ENCODE assay signal across 16 mouse cellular contexts in genomic region chr14:54997297-54997696, GRCm38 (mm10). TPM values are rescaled to one million over a fixed set of nuclear protein-coding genes. Genes with fewer than 3 reads are reported as not detected.
DNase-seq lines count a peak whose midpoint lies in the region; ATAC-seq and TF ChIP-seq lines count a peak whose summit lies in the region.
"Had no signal": no experiment of that assay in that cellular context is flagged by ENCODE, and none has a peak within 500 bp of the region (broad histone marks: within the 10 kb centered on the region; RNA-seq: fewer than 3 reads in every experiment).

No protein-coding gene starts in this region.

- no peak for ATAC-seq in stomach, embryonic 14.5 days (ENCODE audit: insufficient number of reproducible peaks, insufficient read depth, low FRiP score, low read depth)

- no peaks in the 10 kb centered on the region for H3K9me3 ChIP-seq in stomach, embryonic 14.5 days (ENCODE audit: control insufficient read depth, low read depth, low read length)

- no peak for DNase-seq in gastrocnemius, adult 2 months
- no peak for DNase-seq in gastrocnemius, adult 18-20 months (ENCODE audit: low spot score)
- no peak for DNase-seq in layer of hippocampus, adult 2 months (ENCODE audit: low spot score in 2 of 2)
- no peak for DNase-seq in layer of hippocampus, adult 8-10 months (ENCODE audit: low spot score in 2 of 2)
- peak; percentile 14 for DNase-seq in heart, postnatal 4 days
- DNase-seq in cerebellum, postnatal 10 days, result no peak
- no peak for DNase-seq in adrenal gland, adult 8-10 months
- DNase-seq: adrenal gland, postnatal 10 days; B cell, adult 2 months; cerebellum, adult 9-10 months; kidney, postnatal 14 days; lung, postnatal 10 days had no signal

- H3K4me1 ChIP-seq in stomach, embryonic 14.5 days (ENCODE audit: control insufficient read depth, insufficient read depth, low read length), result peaks cover 16% of the 10 kb centered on the region; the same call in 1 of the 2 replicates

- 54% methylated on average over 4 of the region's 4 CpGs for WGBS in stomach, embryonic 14.5 days

- 0 out of 2 replicates have a peak overlapping the region, but pooled peaks have one; percentile 48 for H3K27ac ChIP-seq in gastrocnemius, adult 2 months
- peak overlapping the region; percentile 94 for H3K27ac ChIP-seq in layer of hippocampus, adult 2 months
- peak overlapping the region; percentile 61; the same call in 1 of the 2 replicates for H3K27ac ChIP-seq in stomach, embryonic 14.5 days (ENCODE audit: low read length)

- H3K36me3 ChIP-seq in stomach, embryonic 14.5 days (ENCODE audit: control insufficient read depth, insufficient read depth, low read length), result no peaks in the 10 kb centered on the region

- H3K9ac ChIP-seq in stomach, embryonic 14.5 days (replicated peaks; ENCODE audit: low read depth, low read length), result no peak overlapping the region

- H3K27me3 ChIP-seq in stomach, embryonic 14.5 days (ENCODE audit: control insufficient read depth, insufficient read depth, low read length), result no peaks in the 10 kb centered on the region

- no peak overlapping the region for H3K4me3 ChIP-seq in gastrocnemius, adult 2 months
- H3K4me3 ChIP-seq in layer of hippocampus, adult 2 months, result no peak overlapping the region
- H3K4me3 ChIP-seq in stomach, embryonic 14.5 days (ENCODE audit: low read depth, low read length), result no peak overlapping the region
- H3K4me3 ChIP-seq: erythroblast, embryonic 14.5 days had no signal

- intact Hi-C loops in gastrocnemius, adult 2 months (cut with DNase I), result no loop called here

- TF ChIP-seq CTCF in gastrocnemius, adult 2 months (IDR thresholded peaks at IDR 0.05), result no peak
- no peak for TF ChIP-seq CTCF in layer of hippocampus, adult 2 months (conservative IDR thresholded peaks at IDR 0.05)

- no peak overlapping the region for H3K4me2 ChIP-seq in stomach, embryonic 14.5 days (replicated peaks; ENCODE audit: low read depth, low read length)

RNA-seq across cellular contexts. Expression of gene Myh7, which starts 2.9 kb away (rescaled TPM):
- 1,000 to 10,000 TPM in 1 of 2 experiments, 100 to 1,000 TPM in 1; 520 to 1,662 TPM for total RNA-seq in gastrocnemius, adult 2 months (2021)
- 100 to 1,000 TPM; 739 to 933 TPM for total RNA-seq in gastrocnemius, adult 18-20 months (2021)
- 1 to 10 TPM; 8.3 TPM for total RNA-seq in layer of hippocampus, adult 2 months (2021)
- 1 to 10 TPM; 6.0 to 10.0 (median 7.8) TPM for total RNA-seq in layer of hippocampus, adult 8-10 months (2022)
- 1,000 to 10,000 TPM; 1,764 to 1,922 TPM for total RNA-seq in heart, postnatal 4 days (2021)
- polyA plus RNA-seq in stomach, embryonic 14.5 days (2014; fragmentation: Nextera tagmentation; extraction: Ambion mirVana), result 5.9 and 7.7 TPM in 2 replicates
- total RNA-seq in adrenal gland, adult 8-10 months (2022), result not detected
- polyA plus RNA-seq: erythroblast, embryonic 14.5 days had no signal

RNA-seq across cellular contexts. Expression of gene Ngdn, which starts 18.0 kb away (rescaled TPM):
- 10 to 100 TPM; 18.1 to 19.9 TPM for total RNA-seq in gastrocnemius, adult 2 months (2021)
- 10 to 100 TPM; 18.4 to 19.0 TPM for total RNA-seq in gastrocnemius, adult 18-20 months (2021)
- 10 to 100 TPM; 30.3 to 34.9 TPM for total RNA-seq in layer of hippocampus, adult 2 months (2021)
- 10 to 100 TPM; 32.5 to 39.5 (median 34.1) TPM for total RNA-seq in layer of hippocampus, adult 8-10 months (2022)
- total RNA-seq in heart, postnatal 4 days (2021), result 10 to 100 TPM; 35.7 to 39.7 TPM
- 66.4 and 75.7 TPM in 2 replicates for polyA plus RNA-seq in stomach, embryonic 14.5 days (2014; fragmentation: Nextera tagmentation; extraction: Ambion mirVana)
- total RNA-seq in adrenal gland, adult 8-10 months (2022), result 10 to 100 TPM; 35.3 to 44.0 (median 39.4) TPM

RNA-seq across cellular contexts. Expression of gene Gm17428, which starts 20.6 kb away (rescaled TPM):
- total RNA-seq in gastrocnemius, adult 2 months (2021), result not detected
- not detected for total RNA-seq in gastrocnemius, adult 18-20 months (2021)
- not detected for total RNA-seq in layer of hippocampus, adult 2 months (2021)
- total RNA-seq in layer of hippocampus, adult 8-10 months (2022), result not detected
- total RNA-seq in heart, postnatal 4 days (2021), result not detected
- polyA plus RNA-seq in stomach, embryonic 14.5 days (2014; fragmentation: Nextera tagmentation; extraction: Ambion mirVana), result not detected in 2 replicates
- total RNA-seq in adrenal gland, adult 8-10 months (2022), result not detected
- total RNA-seq: adrenal gland, postnatal 10 days; heart, postnatal 10 days; left cerebral cortex, postnatal 10 days had no signal
- polyA plus RNA-seq: erythroblast, embryonic 14.5 days had no signal

RNA-seq across cellular contexts. Expression of gene Myh6, which starts 30.6 kb away (rescaled TPM):
- total RNA-seq in gastrocnemius, adult 2 months (2021), result 100 to 1,000 TPM; 109 to 348 TPM
- total RNA-seq in gastrocnemius, adult 18-20 months (2021), result 100 to 1,000 TPM; 174 to 189 TPM
- total RNA-seq in layer of hippocampus, adult 2 months (2021), result 1 to 10 TPM; 2.5 to 3.0 TPM
- 1 to 10 TPM; 1.7 to 5.4 (median 2.6) TPM for total RNA-seq in layer of hippocampus, adult 8-10 months (2022)
- over 10,000 TPM; 15,879 to 17,172 TPM for total RNA-seq in heart, postnatal 4 days (2021)
- 0.75 and 1.00 TPM in 2 replicates for polyA plus RNA-seq in stomach, embryonic 14.5 days (2014; fragmentation: Nextera tagmentation; extraction: Ambion mirVana)
- not detected for total RNA-seq in adrenal gland, adult 8-10 months (2022)
- polyA plus RNA-seq: erythroblast, embryonic 14.5 days had no signal

Comparison
In these comparisons a context has a peak if more than half of its experiments do, and no peak if none do; other contexts are left out.
1. RNA of gene Myh7, which starts 2.9 kb away (total RNA-seq): 1,764 to 1,922 TPM in heart, postnatal 4 days, 520 to 1,662 TPM in gastrocnemius, adult 2 months and 739 to 933 TPM in gastrocnemius, adult 18-20 months; 8.3 TPM in layer of hippocampus, adult 2 months, 6.0 to 10.0 TPM in layer of hippocampus, adult 8-10 months and not detected in adrenal gland, adult 8-10 months; every median in the first group is over 10 times any median in the second.
2. Peak in every context shown above with its lines, with median percentiles within 50 percentile points of each other: H3K27ac ChIP-seq.